Mouse (Mus musculus) frontal cortex, adult (tissue): ENCODE results near the gene Det1.

Source experiments
- ATAC-seq: cut with Nextera tagmentation; 2 replicates; pipeline ENCODE4 v1.9.2; 2017; ENCODE audit warnings: mild to moderate bottlenecking, moderate library complexity, mixed read lengths; ENCODE audit not compliant: low TSS enrichment

Gene Det1

DNA sequence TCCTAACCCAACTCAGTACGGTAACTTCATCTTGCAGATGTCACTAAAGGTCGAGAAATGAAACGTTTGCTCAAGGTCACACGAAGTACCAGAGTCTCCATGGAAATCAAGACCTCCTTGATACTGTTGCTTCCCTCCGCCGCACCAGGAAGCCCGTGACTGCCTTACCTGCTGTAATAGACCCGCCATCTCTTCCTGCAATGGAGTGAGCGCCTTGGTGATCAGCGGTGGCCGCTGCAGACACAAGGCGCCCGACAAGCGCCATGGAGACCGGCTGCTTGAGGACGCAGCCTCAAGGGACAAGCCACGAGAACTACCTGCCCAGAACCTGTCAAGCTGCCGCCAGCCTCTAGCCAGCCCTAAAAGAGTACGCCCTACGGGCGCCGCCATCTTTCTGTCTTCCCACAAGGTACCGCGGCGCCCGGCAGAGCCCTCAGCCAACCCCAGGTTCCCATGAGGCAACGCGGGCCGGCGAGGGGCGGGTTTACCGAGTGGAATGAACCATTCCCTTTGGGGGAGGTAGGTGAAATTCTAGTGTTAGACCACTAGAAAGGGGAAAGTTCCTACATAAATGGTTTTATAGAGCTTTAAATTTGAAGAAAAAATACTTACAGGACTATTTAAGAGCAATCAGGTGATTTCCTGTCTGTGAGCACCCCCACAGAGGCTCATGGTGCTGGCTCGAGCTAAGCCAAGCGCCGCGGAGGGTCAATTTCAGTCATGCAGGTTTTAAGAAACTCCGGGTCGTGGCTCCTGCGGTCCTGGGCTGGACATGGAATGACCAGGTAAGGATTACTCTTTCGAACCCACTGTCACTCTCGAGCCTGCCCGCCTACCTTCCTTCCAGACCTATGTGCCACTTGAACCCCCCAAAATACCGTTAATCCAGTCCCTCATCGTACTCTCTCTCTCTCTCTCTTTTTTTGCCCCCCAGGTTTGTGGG lies 64.2 kb downstream of the Det1 start, which contains the start of the genes Mrps11 and Mrpl46:
Gene Mrps11, plus strand, starts transcription at position 481 of the 943 bp plus-strand sequence.
Gene Mrpl46, minus strand, starts transcription at position 893 of the 943 bp plus-strand sequence.
- peak; percentile 97 for ATAC-seq

DNA sequence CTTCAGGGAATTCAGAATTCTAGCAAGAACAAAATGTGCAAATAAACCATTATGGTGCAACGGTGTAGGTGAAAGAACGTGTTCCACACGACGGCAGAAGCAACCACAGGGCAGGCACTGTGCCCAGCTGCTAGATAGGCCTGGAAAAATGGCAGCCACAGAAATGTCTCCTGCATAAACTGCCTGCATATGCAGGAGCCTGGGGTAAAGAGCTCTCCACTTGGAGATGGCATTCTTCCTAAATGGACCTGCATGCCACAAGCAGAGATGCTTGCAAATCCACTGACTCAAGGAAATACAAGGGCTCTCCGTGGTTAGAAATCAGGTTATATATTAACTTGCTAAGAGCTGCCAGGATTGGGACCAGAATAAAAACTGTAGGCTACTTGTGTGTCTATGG lies 68.3 kb downstream of the Det1 start:
- no peak for ATAC-seq
